Mouse (Mus musculus): ENCODE data around the gene Ndel1. TPM values are rescaled to one million over a fixed set of nuclear protein-coding genes. Genes with fewer than 3 reads are reported as not detected.
A peak's percentile ranks its signal among the peaks of the same experiment; 100 is the strongest.

Ndel1 gene
- 96.9 and 97.7 TPM in 2 replicates for polyA plus RNA-seq (2015; fragmentation: Nextera tagmentation; extraction: Ambion mirVana)

DNA sequence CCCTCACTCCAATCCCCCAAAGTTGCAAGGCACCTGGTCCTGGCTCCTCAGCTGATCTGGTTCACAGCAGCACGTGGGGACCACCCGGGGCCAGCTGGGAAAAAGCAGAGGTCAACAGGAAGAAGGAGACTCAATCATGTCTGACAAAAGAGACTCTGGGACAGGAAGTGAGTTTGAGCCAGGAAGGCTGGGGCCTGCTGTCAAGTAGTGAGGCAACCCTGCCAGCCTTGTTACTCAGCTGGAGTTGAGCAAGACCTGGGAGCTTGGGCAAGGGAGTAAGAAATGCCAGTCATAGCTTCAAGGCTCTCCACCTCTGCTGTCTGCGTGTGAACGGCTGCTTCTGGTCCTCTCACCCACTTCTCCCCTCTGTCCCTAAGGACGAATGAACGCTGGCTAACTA lies at the start of gene Ndel1:
Gene Ndel1 (minus strand): TSS at position 111 of the 400 bp plus-strand sequence.
- no peak for ATAC-seq (ENCODE audit: low read depth)
- WGBS, result 37% methylated on average over 6 of the region's 6 CpGs
- Histone ChIP-seq H3K4me3 (no peak within 1 kb of the TSS), H3K36me3 (no peaks in the 10 kb centered on the region), H3K9me3 (no peaks in the 10 kb centered on the region), H3K27me3 (no peaks in the 10 kb centered on the region), H3K9ac (no peak within 1 kb of the TSS), H3K27ac (replicated peaks) (no peak within 1 kb of the TSS), H3K4me2 (no peak within 1 kb of the TSS), H3K4me1 (replicated peaks) (no peaks in the 10 kb centered on the region)

- no peak for ATAC-seq (ENCODE audit: low read depth)
- WGBS, result 88% methylated on average over 4 of the region's 4 CpGs
- H3K27ac ChIP-seq (replicated peaks), result no peak overlapping the region
- no peak overlapping the region for H3K9ac ChIP-seq
- H3K36me3 ChIP-seq, result no peaks in the 10 kb centered on the region
- H3K4me2 ChIP-seq, result no peak overlapping the region
- no peaks in the 10 kb centered on the region for H3K9me3 ChIP-seq
- 0 out of 2 replicates have a peak, but pooled peaks cover 3% of the 10 kb centered on the region for H3K4me1 ChIP-seq (replicated peaks)
- H3K4me3 ChIP-seq, result no peak overlapping the region
- H3K27me3 ChIP-seq, result no peaks in the 10 kb centered on the region
Measured at GRCm38 (mm10) chr11:68914566-68914965, 42.9 kb upstream of the Ndel1 start.

- H3K4me3 ChIP-seq, result no peak overlapping the region
- no peak overlapping the region for H3K9ac ChIP-seq
- H3K36me3 ChIP-seq, result peaks cover 10% of the 10 kb centered on the region; the same call in 1 of the 2 replicates
- ATAC-seq (ENCODE audit: low read depth), result no peak
- WGBS, result 49% methylated on average over 14 of the region's 14 CpGs
- H3K4me2 ChIP-seq, result no peak overlapping the region
- H3K27me3 ChIP-seq, result no peaks in the 10 kb centered on the region
- H3K4me1 ChIP-seq (replicated peaks), result 0 out of 2 replicates have a peak, but pooled peaks cover 3% of the 10 kb centered on the region
- H3K27ac ChIP-seq (replicated peaks), result no peak overlapping the region; the same call in none of the 2 replicates
- no peaks in the 10 kb centered on the region for H3K9me3 ChIP-seq
Measured at GRCm38 (mm10) chr11:68911531-68912177, 40.0 kb upstream of the Ndel1 start.

GRCm38 (mm10) chr11:68908846-68909503 lies 37.3 kb upstream of the Ndel1 start:
- 0 out of 2 replicates have a peak, but pooled peaks cover 3% of the 10 kb centered on the region for H3K4me1 ChIP-seq (replicated peaks)
- no peaks in the 10 kb centered on the region for H3K9me3 ChIP-seq
- H3K4me3 ChIP-seq, result no peak overlapping the region
- H3K27ac ChIP-seq (replicated peaks), result no peak overlapping the region
- ATAC-seq (ENCODE audit: low read depth), result no peak
- H3K27me3 ChIP-seq, result no peaks in the 10 kb centered on the region
- H3K4me2 ChIP-seq, result no peak overlapping the region
- H3K36me3 ChIP-seq, result peaks cover 37% of the 10 kb centered on the region
- no peak overlapping the region for H3K9ac ChIP-seq
- WGBS, result 58% methylated on average over 7 of the region's 7 CpGs

DNA sequence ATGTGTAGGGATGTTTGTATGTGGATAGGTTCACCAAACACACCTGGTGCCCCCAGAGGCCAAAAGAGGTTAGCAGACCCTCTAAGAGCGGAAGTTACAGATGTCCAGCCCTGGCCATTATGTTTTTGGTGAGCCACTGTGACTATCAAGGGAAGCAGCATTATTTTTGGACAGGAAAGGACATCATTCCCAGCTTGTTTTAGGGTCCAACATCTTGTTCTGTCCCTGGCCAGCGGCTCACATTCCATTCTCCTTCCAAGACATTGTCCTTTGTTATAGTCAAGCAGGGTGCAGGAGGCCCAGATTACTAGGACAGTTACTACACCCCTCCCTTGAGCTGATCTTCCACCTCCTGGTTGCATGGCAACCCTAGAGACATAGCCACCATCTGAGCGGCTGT lies 35.6 kb upstream of the Ndel1 start:
- Histone ChIP-seq H3K4me3 (no peak overlapping the region), H3K9ac (no peak overlapping the region), H3K4me1 (replicated peaks) (peaks cover 13% of the 10 kb centered on the region), H3K9me3 (no peaks in the 10 kb centered on the region), H3K4me2 (no peak overlapping the region), H3K36me3 (peaks cover 51% of the 10 kb centered on the region), H3K27me3 (no peaks in the 10 kb centered on the region), H3K27ac (replicated peaks) (no peak overlapping the region)
- WGBS, result 74% methylated on average over 3 of the region's 3 CpGs
- no peak for ATAC-seq (ENCODE audit: low read depth)

DNA sequence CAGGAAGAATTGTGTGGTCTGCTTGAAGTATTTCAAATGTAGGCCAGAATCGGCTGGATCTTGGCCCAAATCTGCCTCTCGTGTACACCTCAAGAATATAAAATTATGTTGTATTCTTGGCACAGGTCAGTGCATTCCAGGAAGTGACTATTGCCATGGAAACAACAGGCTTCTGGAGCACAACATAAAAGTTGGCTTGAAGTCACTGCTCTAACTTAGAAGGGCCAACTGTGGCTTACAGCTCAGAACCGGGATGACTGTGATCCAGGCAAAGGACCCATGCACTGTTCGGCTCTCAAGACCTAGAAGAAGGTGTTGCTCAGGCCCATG lies 34.8 kb upstream of the Ndel1 start:
- peaks cover 11% of the 10 kb centered on the region for H3K4me1 ChIP-seq (replicated peaks)
- no peak overlapping the region for H3K27ac ChIP-seq (replicated peaks)
- no peaks in the 10 kb centered on the region for H3K27me3 ChIP-seq
- H3K36me3 ChIP-seq, result peaks cover 51% of the 10 kb centered on the region
- no peak overlapping the region for H3K9ac ChIP-seq
- no peaks in the 10 kb centered on the region for H3K9me3 ChIP-seq
- H3K4me3 ChIP-seq, result no peak overlapping the region
- no peak overlapping the region for H3K4me2 ChIP-seq
- WGBS, result 72% methylated on average over 4 of the region's 4 CpGs
- no peak for ATAC-seq (ENCODE audit: low read depth)

DNA sequence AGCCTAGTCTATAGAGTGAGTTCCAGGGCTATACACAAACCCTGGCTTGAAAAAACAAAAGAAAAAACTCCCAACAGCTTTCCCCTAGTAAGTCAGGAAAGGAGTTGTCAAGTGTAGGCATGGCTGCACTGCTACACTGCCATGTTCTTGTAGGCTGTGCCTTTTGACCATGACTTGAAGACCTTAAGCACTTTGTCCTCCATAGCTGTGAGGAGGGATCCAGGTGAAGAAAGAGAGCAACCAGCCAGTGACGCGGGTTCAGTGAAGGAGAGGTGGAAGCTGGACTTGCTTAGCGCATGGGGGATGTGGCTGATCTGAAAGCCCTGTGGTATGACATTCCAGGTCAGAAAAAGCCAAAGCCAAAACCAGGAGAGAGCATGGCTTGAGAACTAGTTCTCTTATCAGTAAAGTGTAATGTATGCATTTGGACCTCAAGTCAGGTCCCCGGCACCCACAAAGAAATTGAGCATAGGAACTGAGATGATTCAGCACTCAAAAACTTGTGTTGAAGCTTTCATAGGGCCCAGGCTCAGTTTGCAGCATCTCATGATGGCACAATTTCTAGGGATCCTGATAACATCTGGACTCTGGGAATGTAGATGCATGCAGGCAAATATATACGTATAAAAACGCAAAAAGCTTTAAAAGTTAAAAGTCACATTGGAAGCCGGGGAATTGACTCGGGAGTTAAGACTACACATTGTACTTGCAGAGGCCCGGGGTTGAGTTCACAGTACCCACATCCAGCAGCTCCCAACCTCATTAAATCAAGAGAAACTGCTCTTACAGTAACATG lies 34.2 kb upstream of the Ndel1 start:
- Histone ChIP-seq H3K36me3 (peaks cover 51% of the 10 kb centered on the region), H3K4me2 (no peak overlapping the region), H3K27me3 (no peaks in the 10 kb centered on the region), H3K9me3 (no peaks in the 10 kb centered on the region), H3K27ac (replicated peaks) (no peak overlapping the region), H3K9ac (no peak overlapping the region), H3K4me3 (no peak overlapping the region), H3K4me1 (replicated peaks) (peaks cover 14% of the 10 kb centered on the region)
- 93% methylated on average over 9 of the region's 9 CpGs for WGBS
- ATAC-seq (ENCODE audit: low read depth), result no peak

DNA sequence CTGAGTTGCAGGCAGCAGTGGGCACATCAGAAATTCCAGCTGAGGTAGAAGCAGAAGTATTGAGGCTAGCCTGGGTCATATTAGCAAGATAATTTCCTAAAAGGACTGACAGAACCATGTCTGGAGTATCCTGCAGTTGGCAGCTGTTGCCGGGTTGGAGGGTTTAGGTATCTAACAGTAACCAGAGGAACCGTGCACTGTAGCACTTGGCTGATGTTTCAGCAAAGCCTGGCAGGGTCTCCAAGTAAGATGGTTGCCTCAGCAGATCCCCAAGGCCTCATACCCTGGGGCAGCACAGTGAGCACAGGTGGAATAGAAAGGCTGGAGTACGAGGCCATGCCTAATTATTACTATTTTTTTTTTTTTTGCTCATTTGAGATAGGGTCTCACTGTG lies 33.5 kb upstream of the Ndel1 start:
- Histone ChIP-seq H3K9ac (peak overlapping the region; percentile 38; the same call in 1 of the 2 replicates), H3K4me3 (no peak overlapping the region), H3K27ac (replicated peaks) (no peak overlapping the region), H3K9me3 (no peaks in the 10 kb centered on the region), H3K4me1 (replicated peaks) (peaks cover 15% of the 10 kb centered on the region), H3K4me2 (no peak overlapping the region), H3K27me3 (0 out of 2 replicates have a peak, but pooled peaks cover under 1% of the 10 kb centered on the region), H3K36me3 (peaks cover 51% of the 10 kb centered on the region)
- ATAC-seq (ENCODE audit: low read depth), result no peak
- WGBS, result 86% methylated on average over 3 of the region's 3 CpGs

DNA sequence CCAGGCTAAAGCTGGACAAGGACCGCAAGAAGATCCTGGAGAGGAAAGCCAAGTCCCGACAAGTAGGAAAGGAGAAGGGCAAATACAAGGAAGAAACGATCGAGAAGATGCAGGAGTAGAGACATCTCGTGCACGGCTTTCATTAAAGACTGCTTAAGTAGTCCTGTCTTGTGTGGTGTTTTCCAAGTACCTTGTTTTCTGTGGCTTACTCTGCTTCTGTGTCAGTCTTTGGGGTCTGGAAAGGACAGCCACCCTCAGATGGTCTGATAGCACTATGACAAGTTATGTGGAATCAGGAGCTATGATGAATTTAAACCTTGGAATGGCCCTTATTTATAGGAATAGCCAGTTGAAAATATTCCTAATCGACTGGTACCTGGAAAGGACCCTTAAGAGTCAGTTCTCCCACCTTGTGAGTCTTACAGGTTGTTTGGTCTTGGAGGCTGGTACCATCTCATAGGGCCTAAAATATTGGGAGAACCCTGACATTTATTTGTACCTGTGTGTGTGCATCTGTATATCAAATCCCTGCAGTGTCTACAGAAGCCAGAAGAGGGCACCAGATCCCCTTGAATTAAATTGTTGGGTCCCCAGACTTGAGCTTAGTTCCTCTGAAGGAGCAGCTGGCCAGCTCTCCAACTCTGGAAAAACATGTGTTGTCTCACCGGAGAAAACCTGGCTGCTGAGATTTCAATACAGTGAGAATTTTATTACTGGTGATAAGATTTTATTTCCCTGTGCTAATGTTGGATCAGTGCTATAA lies 32.9 kb upstream of the Ndel1 start:
- no peak overlapping the region for H3K9ac ChIP-seq
- H3K4me3 ChIP-seq, result no peak overlapping the region
- ATAC-seq (ENCODE audit: low read depth), result no peak
- H3K4me2 ChIP-seq, result no peak overlapping the region
- peaks cover 51% of the 10 kb centered on the region for H3K36me3 ChIP-seq
- 0 out of 2 replicates have a peak, but pooled peaks cover 4% of the 10 kb centered on the region for H3K27me3 ChIP-seq
- 87% methylated on average over 8 of the region's 8 CpGs for WGBS
- peaks cover 15% of the 10 kb centered on the region for H3K4me1 ChIP-seq (replicated peaks)
- no peak overlapping the region for H3K27ac ChIP-seq (replicated peaks)
- H3K9me3 ChIP-seq, result no peaks in the 10 kb centered on the region

- Histone ChIP-seq H3K9ac (no peak overlapping the region), H3K4me2 (no peak overlapping the region), H3K27me3 (peaks cover 10% of the 10 kb centered on the region; the same call in 1 of the 2 replicates), H3K4me1 (replicated peaks) (peaks cover 15% of the 10 kb centered on the region), H3K4me3 (no peak overlapping the region), H3K36me3 (peaks cover 51% of the 10 kb centered on the region), H3K9me3 (no peaks in the 10 kb centered on the region), H3K27ac (replicated peaks) (no peak overlapping the region)
- ATAC-seq (ENCODE audit: low read depth), result no peak
- WGBS, result 90% methylated on average over 2 of the region's 2 CpGs
Measured at GRCm38 (mm10) chr11:68903775-68904174, 32.1 kb upstream of the Ndel1 start.

GRCm38 (mm10) chr11:68902823-68903222 lies 31.2 kb upstream of the Ndel1 start:
- H3K4me2 ChIP-seq, result peak overlapping the region; percentile 69
- H3K27ac ChIP-seq (replicated peaks), result no peak overlapping the region; the same call in 1 of the 2 replicates
- H3K9ac ChIP-seq, result peak overlapping the region; percentile 95
- peaks cover 10% of the 10 kb centered on the region; the same call in 1 of the 2 replicates for H3K27me3 ChIP-seq
- peaks cover 50% of the 10 kb centered on the region for H3K36me3 ChIP-seq
- WGBS, result 86% methylated on average over 5 of the region's 5 CpGs
- ATAC-seq (ENCODE audit: low read depth), result no peak
- H3K9me3 ChIP-seq, result no peaks in the 10 kb centered on the region
- peak overlapping the region; percentile 72 for H3K4me3 ChIP-seq
- H3K4me1 ChIP-seq (replicated peaks), result peaks cover 15% of the 10 kb centered on the region
